Mouse (Mus musculus): ENCODE data around the gene Plekhm2. TPM values are rescaled to one million over a fixed set of nuclear protein-coding genes. Genes with fewer than 3 reads are reported as not detected.

Gene Plekhm2
- 6.1 and 7.6 TPM in 2 replicates for polyA plus RNA-seq (2016; fragmentation: Nextera tagmentation; extraction: Ambion mirVana)

DNA sequence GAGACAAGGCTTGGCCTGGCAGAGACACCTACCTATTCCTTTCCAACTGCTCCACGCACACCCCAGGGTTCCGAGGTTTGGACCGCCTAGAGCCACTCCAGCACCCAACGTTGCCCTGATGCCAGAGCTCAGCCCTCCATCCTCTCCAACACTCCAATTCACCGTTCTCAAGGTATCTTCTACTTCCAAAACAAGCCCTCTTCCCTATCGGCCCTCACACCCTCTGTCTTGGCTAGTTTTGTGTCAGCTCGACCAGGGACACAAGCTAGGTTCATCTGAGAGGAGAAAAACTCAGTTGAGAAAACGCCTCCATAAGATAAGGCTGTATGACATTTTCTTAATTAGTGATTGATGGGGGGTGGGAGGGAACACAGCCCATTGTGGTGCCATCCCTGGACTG lies at the start of gene Plekhm2:
Plekhm2 (minus strand) TSS at position 101 of the 400 bp plus-strand sequence.
- peak within 1 kb of the TSS; percentile 89 for H3K4me2 ChIP-seq (replicated peaks)
- WGBS: 74% methylated on average over 8 of the region's 8 CpGs
- H3K27ac ChIP-seq (replicated peaks): peak within 1 kb of the TSS; percentile 64
- peaks cover 10% of the 10 kb centered on the region for H3K36me3 ChIP-seq
- peak within 1 kb of the TSS; percentile 79 for H3K4me3 ChIP-seq
- no peaks in the 10 kb centered on the region for H3K9me3 ChIP-seq
- H3K9ac ChIP-seq (replicated peaks): peak within 1 kb of the TSS; percentile 86
- ATAC-seq (ENCODE audit: low FRiP score, low read depth): 0 out of 2 replicates have a peak, but pooled peaks have one; percentile 4
- peaks cover 17% of the 10 kb centered on the region for H3K4me1 ChIP-seq
- no peaks in the 10 kb centered on the region for H3K27me3 ChIP-seq

DNA sequence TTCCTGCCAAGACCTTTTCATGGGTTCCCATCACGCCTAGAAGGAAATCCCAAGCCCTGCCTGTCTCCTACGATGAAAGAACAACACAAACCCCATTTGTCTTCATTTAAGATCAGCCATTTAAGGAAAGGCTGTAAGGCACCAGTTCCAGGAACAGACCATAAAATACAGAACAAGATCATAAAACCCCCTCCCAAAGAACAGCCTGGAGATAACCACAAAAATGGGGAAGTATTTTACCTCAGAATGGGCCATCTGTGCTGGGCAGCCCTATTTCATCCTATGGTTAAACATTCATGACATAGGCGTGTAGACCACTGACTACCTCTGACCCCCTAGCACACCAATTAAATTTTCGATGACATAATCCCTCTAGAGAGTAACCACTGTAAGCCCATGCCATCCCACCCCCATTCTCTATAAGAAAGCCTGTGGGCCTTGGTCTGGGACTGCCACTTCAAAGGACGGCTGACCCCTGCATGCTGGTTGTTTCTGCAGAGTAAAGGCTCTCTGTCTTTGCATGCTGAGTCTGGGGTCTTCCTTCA lies 49.0 kb upstream of the Plekhm2 start:
- H3K9me3 ChIP-seq: no peaks in the 10 kb centered on the region
- no peaks in the 10 kb centered on the region for H3K4me1 ChIP-seq
- H3K4me2 ChIP-seq (replicated peaks): no peak overlapping the region
- 91% methylated on average over 5 of the region's 5 CpGs for WGBS
- peaks cover 44% of the 10 kb centered on the region for H3K36me3 ChIP-seq
- ATAC-seq (ENCODE audit: low FRiP score, low read depth): no peak
- no peak overlapping the region for H3K27ac ChIP-seq (replicated peaks)
- no peak overlapping the region for H3K4me3 ChIP-seq
- H3K9ac ChIP-seq (replicated peaks): no peak overlapping the region
- no peaks in the 10 kb centered on the region for H3K27me3 ChIP-seq

DNA sequence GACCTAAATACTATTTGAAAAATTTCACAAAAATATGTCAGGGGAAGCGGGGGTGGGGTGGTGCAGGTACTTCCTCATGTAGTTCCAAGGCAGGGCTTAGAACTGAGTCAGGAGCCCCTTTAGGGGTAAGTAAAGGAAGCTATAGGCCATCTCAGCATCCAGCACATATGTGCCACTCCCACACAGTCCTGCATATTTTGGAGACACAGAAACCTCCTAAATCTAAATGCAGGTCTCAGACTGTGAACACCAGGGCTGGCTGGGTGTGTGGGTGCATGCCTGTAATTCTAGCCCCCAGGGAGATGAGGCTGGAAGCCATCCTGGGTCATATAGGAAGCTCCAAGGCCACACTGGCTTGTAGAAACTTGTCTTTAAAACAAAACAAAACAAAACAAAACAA lies 46.6 kb upstream of the Plekhm2 start:
- peaks cover 65% of the 10 kb centered on the region for H3K36me3 ChIP-seq
- no peak for ATAC-seq (ENCODE audit: low FRiP score, low read depth)
- no peak overlapping the region for H3K4me3 ChIP-seq
- WGBS: 100% methylated on average over 1 of the region's 1 CpGs
- no peak overlapping the region for H3K9ac ChIP-seq (replicated peaks)
- no peak overlapping the region for H3K4me2 ChIP-seq (replicated peaks)
- H3K27ac ChIP-seq (replicated peaks): no peak overlapping the region
- no peaks in the 10 kb centered on the region for H3K4me1 ChIP-seq
- no peaks in the 10 kb centered on the region for H3K9me3 ChIP-seq
- no peaks in the 10 kb centered on the region for H3K27me3 ChIP-seq

DNA sequence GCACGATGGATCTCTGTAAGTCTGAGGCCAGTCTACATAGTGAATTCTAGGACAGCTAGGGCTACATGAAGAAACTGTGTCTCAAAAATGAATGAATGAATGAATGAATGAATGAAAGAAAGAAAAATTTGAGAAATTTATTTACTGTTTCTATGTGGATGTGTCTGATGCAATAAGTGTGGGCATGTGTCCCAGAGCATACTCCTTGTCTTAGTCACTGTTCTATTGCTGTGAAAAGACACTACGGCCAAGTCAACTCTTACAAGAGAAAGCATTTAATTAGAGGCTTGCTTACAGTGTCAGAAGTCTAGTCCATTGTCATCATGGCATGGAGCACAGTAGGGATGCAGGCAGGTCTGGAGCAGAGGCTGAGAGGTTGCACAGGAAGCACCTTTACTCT lies 44.3 kb upstream of the Plekhm2 start:
- Histone ChIP-seq H3K27me3 (no peaks in the 10 kb centered on the region), H3K4me3 (no peak overlapping the region), H3K27ac (replicated peaks) (no peak overlapping the region), H3K36me3 (peaks cover 88% of the 10 kb centered on the region), H3K4me1 (no peaks in the 10 kb centered on the region), H3K9me3 (no peaks in the 10 kb centered on the region), H3K4me2 (replicated peaks) (no peak overlapping the region), H3K9ac (replicated peaks) (no peak overlapping the region)
- 100% methylated on average over 2 of the region's 2 CpGs for WGBS
- no peak for ATAC-seq (ENCODE audit: low FRiP score, low read depth)

DNA sequence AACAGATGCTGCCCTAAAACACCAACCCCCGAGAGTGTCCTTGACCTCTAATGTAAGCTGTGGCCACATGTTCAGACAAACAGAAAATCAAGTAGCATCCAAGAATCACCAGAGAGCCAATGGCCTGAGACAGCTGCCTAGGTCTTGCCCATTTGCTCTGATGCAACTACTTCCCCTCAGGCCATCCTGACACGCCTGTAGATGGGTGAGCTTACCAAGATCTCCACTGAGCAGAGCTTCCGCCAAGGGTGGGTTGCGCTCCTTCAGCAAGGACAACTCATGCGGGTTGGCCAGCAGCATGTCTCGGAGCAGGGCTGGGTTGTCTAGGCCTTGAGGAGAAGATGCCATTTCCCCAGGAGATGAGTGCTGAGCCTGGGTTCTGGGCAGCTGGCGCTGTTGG lies 43.3 kb upstream of the Plekhm2 start:
- no peak overlapping the region for H3K4me3 ChIP-seq
- no peak overlapping the region for H3K9ac ChIP-seq (replicated peaks)
- ATAC-seq (ENCODE audit: low FRiP score, low read depth): no peak
- no peak overlapping the region for H3K4me2 ChIP-seq (replicated peaks)
- no peaks in the 10 kb centered on the region for H3K9me3 ChIP-seq
- H3K27ac ChIP-seq (replicated peaks): no peak overlapping the region
- H3K4me1 ChIP-seq: no peaks in the 10 kb centered on the region
- peaks cover 93% of the 10 kb centered on the region for H3K36me3 ChIP-seq
- H3K27me3 ChIP-seq: no peaks in the 10 kb centered on the region
- 93% methylated on average over 7 of the region's 7 CpGs for WGBS

DNA sequence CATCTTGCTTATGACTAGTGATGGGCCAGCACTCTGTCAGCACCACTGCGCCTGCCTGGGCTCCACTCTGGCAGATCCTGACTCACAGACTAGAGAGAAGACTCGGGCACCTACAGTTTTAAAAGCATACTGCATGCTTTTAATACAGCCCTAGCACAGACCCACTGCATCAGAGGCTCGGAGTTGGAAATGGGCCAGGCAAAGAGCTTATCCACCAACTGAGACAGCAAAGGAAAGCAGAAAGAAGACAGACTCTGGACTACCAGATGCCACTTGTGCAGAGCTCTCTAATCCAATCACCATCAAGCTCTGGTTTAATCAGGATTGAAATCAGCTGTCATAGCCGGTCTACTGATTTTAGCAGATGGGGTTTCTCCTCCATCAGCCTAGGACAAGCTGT lies 40.6 kb upstream of the Plekhm2 start:
- Histone ChIP-seq H3K4me3 (no peak overlapping the region), H3K27ac (replicated peaks) (no peak overlapping the region), H3K9me3 (no peaks in the 10 kb centered on the region), H3K4me2 (replicated peaks) (no peak overlapping the region), H3K4me1 (no peaks in the 10 kb centered on the region), H3K36me3 (peaks cover 87% of the 10 kb centered on the region), H3K9ac (replicated peaks) (0 out of 2 replicates have a peak overlapping the region, but pooled peaks have one; percentile 15), H3K27me3 (no peaks in the 10 kb centered on the region)
- WGBS: 87% methylated on average over 4 of the region's 4 CpGs
- ATAC-seq (ENCODE audit: low FRiP score, low read depth): no peak

DNA sequence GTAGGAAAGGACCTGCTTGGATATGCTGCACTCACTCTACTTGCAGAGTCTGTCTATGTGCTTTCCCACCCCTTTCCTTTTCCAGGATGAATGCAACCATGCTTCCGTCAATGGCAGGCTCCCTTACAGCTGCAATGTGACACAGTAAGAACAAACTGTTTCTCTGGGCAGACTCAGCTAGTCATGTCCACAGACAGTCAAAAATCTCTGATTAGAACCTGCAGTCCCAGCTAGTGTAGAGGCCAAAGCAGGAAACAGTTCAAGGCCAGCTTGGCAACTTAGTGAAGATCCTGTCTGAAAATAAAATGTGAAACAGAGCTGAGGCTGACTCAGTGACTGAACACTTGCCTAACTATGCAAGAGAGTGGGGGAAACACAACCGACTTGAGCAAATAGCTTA lies 39.9 kb upstream of the Plekhm2 start:
- H3K9ac ChIP-seq (replicated peaks): no peak overlapping the region
- H3K27ac ChIP-seq (replicated peaks): no peak overlapping the region
- no peaks in the 10 kb centered on the region for H3K9me3 ChIP-seq
- no peaks in the 10 kb centered on the region for H3K4me1 ChIP-seq
- peaks cover 94% of the 10 kb centered on the region for H3K36me3 ChIP-seq
- no peak overlapping the region for H3K4me3 ChIP-seq
- no peak for ATAC-seq (ENCODE audit: low FRiP score, low read depth)
- H3K27me3 ChIP-seq: no peaks in the 10 kb centered on the region
- no peak overlapping the region for H3K4me2 ChIP-seq (replicated peaks)
- WGBS: 91% methylated on average over 2 of the region's 2 CpGs

DNA sequence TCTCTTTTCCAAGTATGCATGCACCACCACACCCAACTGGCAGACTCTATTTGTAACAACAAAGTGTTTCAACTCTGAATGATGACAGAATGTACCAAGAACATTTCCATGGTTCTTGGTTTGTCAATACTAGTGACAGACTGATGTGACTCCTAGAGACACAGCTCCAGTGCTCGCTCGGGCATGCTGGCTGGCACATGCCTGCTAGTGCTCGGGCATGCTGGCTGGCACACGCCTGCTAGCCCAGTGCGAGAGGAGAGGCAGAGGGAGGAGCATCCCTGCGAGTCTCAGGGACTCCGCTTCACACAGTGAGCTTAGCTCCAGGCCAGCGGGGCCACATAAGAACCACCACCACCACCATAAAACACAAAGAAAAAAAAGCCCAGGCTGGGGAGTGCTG lies 30.0 kb upstream of the Plekhm2 start:
- Histone ChIP-seq H3K9ac (replicated peaks) (no peak overlapping the region), H3K27me3 (no peaks in the 10 kb centered on the region), H3K36me3 (peaks cover 86% of the 10 kb centered on the region), H3K4me3 (no peak overlapping the region), H3K4me2 (replicated peaks) (no peak overlapping the region), H3K4me1 (no peaks in the 10 kb centered on the region), H3K27ac (replicated peaks) (no peak overlapping the region), H3K9me3 (no peaks in the 10 kb centered on the region)
- 96% methylated on average over 8 of the region's 8 CpGs for WGBS
- no peak for ATAC-seq (ENCODE audit: low FRiP score, low read depth)

DNA sequence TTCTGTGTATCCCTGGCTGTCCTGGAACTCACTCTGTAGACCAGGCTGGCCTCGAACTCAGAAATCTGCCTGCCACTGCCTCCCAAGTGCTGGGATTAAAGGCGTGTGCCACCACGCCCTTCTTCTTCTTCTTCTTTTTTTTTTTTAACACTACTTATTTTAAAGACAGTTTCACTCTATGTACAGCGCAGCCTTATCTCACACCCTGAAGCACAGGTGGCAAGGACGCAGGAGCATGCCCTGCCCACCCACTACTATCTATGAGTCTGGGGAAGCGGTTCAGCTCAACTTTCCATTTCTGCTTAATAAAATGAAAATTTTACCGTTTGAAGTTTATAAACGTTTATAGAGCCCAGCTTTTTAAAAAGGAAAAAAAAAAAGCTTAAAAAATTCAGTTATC lies 23.8 kb upstream of the Plekhm2 start:
- ATAC-seq (ENCODE audit: low FRiP score, low read depth): no peak
- Histone ChIP-seq H3K4me1 (no peaks in the 10 kb centered on the region), H3K4me2 (replicated peaks) (no peak overlapping the region), H3K27ac (replicated peaks) (no peak overlapping the region), H3K4me3 (no peak overlapping the region), H3K36me3 (peaks cover 82% of the 10 kb centered on the region), H3K9me3 (no peaks in the 10 kb centered on the region), H3K27me3 (no peaks in the 10 kb centered on the region), H3K9ac (replicated peaks) (no peak overlapping the region)
- 93% methylated on average over 8 of the region's 8 CpGs for WGBS

DNA sequence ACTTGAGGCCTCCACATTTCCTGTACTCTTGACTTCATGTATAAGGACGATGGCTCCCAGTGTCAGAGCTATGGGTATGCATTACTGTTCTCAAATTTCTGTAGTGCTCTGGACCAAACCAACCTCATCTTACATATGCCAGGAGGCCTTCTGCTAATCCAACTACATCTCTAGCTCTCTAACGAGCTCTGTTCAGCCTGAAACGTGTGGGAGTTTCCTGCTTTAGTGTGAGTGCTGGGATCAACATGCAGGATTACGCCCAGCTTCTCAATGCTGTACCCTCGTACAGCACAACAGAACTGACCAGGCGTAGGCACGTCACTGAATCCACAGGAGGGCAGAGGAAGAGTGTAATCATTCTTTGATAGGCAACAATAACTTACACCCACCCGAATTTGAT lies 21.8 kb upstream of the Plekhm2 start:
- H3K4me3 ChIP-seq: no peak overlapping the region
- no peak for ATAC-seq (ENCODE audit: low FRiP score, low read depth)
- H3K27ac ChIP-seq (replicated peaks): no peak overlapping the region
- H3K27me3 ChIP-seq: no peaks in the 10 kb centered on the region
- no peaks in the 10 kb centered on the region for H3K4me1 ChIP-seq
- no peaks in the 10 kb centered on the region for H3K9me3 ChIP-seq
- 85% methylated on average over 8 of the region's 8 CpGs for WGBS
- peaks cover 67% of the 10 kb centered on the region for H3K36me3 ChIP-seq
- no peak overlapping the region for H3K4me2 ChIP-seq (replicated peaks)
- no peak overlapping the region for H3K9ac ChIP-seq (replicated peaks)

DNA sequence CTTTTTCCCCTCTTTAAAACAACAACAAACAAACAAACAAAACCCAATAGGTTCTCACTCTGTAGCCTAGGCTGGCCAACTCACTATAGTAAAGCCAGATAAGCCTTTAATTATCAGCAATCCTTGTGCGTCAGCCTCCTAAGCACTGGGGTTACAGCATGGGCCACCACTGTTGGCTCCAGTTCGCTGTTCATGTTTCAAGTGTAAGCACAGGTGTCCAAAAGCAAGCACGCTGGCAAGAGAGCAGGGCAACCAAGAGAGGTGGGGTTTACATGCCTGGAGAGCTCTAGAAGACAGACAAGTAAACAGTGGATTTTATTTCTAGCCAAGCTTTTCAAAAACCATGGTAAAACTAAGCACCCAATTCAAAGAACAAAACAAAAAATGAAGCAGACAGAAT lies 21.4 kb upstream of the Plekhm2 start:
- Histone ChIP-seq H3K9ac (replicated peaks) (no peak overlapping the region), H3K4me2 (replicated peaks) (no peak overlapping the region), H3K27ac (replicated peaks) (no peak overlapping the region), H3K27me3 (no peaks in the 10 kb centered on the region), H3K4me1 (no peaks in the 10 kb centered on the region), H3K4me3 (no peak overlapping the region), H3K36me3 (peaks cover 62% of the 10 kb centered on the region), H3K9me3 (no peaks in the 10 kb centered on the region)
- no peak for ATAC-seq (ENCODE audit: low FRiP score, low read depth)
- WGBS: 92% methylated on average over 3 of the region's 3 CpGs

DNA sequence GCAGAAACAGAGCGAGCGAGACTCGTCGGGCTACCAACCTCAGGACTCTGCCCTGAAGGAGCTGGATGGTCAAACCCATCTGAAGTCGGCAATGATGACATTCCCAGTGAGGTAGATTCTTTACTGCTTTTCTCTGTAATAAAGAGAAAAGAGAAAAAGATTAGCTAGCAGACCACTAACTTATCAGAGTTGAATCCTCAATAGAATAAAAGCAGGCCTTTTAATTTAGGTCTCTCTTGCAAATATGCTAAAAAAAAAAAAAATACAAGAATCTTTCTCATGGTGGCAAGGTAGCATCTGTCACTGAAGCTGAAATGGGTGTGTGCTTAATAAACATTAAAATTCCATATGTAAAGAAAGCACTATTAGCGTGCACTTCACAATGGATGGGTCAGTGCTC lies 20.8 kb upstream of the Plekhm2 start, which contains the start of gene Rsc1a1:
Rsc1a1 (minus strand) TSS at position 101 of the 400 bp plus-strand sequence.
- Histone ChIP-seq H3K4me2 (replicated peaks) (no peak within 1 kb of the TSS), H3K4me1 (no peaks in the 10 kb centered on the region), H3K9ac (replicated peaks) (no peak within 1 kb of the TSS), H3K9me3 (no peaks in the 10 kb centered on the region), H3K4me3 (no peak within 1 kb of the TSS), H3K27ac (replicated peaks) (no peak within 1 kb of the TSS), H3K36me3 (peaks cover 56% of the 10 kb centered on the region), H3K27me3 (no peaks in the 10 kb centered on the region)
- ATAC-seq (ENCODE audit: low FRiP score, low read depth): no peak
- 98% methylated on average over 6 of the region's 6 CpGs for WGBS

DNA sequence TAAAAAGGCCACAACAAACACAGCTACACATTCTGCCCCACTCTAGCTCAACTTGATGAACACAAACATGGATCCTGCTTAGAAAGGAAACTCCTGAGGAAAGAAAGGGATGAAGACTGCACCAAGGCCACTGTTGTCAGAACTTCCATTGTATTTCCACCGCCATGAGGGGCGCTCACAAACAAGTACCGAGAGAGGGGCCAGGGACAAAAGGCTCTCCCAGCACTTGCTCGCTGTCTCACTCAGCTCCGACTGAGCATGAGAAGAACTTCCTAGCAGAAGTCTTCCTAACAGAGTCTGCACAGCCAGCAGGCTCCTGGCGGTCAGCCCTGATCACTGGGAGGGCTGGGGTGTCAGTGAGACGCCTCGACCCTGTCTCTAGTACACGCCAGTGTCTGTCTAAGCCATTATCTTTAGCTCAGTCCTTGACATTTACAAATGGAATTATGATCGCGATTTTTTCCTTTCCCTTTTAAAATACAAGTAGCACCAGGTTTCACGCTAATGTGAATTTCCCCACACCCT lies 18.1 kb upstream of the Plekhm2 start:
- 63% methylated on average over 12 of the region's 12 CpGs for WGBS
- H3K27me3 ChIP-seq: no peaks in the 10 kb centered on the region
- no peak overlapping the region for H3K9ac ChIP-seq (replicated peaks)
- H3K4me3 ChIP-seq: no peak overlapping the region
- no peak for ATAC-seq (ENCODE audit: low FRiP score, low read depth)
- H3K27ac ChIP-seq (replicated peaks): no peak overlapping the region
- peaks cover 39% of the 10 kb centered on the region for H3K36me3 ChIP-seq
- no peaks in the 10 kb centered on the region for H3K9me3 ChIP-seq
- no peak overlapping the region for H3K4me2 ChIP-seq (replicated peaks)
- no peaks in the 10 kb centered on the region for H3K4me1 ChIP-seq
